Mouse (Mus musculus) midbrain, postnatal 0 days (tissue): ENCODE results near the gene Sult6b2. TPM values are rescaled to one million over a fixed set of nuclear protein-coding genes. Genes with fewer than 3 reads are reported as not detected.

Experiments used
- ATAC-seq: fragments of 200-750 bp; cut with Nextera tagmentation; 2 replicates; pipeline ENCODE4 v1.8.0; 2017; ENCODE audit warnings: moderate number of reproducible peaks, mild to moderate bottlenecking, moderate TSS enrichment, moderate library complexity; ENCODE audit not compliant: low FRiP score
- DNase-seq: peaks from one replicate; pipeline ENCODE4 v3.0.0-alpha.2; 2015; ENCODE audit warnings: low spot score
- H3K27ac ChIP-seq: fragments of 300-500 bp; sonication (generic); 2 replicates; pipeline ENCODE4 v1.5.1; 2014; ENCODE audit warnings: low read depth, mild to moderate bottlenecking, low read length, mixed read lengths
- H3K27me3 ChIP-seq: fragments of 300-500 bp; sonication (generic); 2 replicates; pipeline ENCODE4 v1.6.1; 2014; ENCODE audit warnings: low read length, control low read depth, mixed read lengths; ENCODE audit not compliant: insufficient read depth
- H3K36me3 ChIP-seq: fragments of 300-500 bp; sonication (generic); 2 replicates; pipeline ENCODE4 v1.6.1; 2014; ENCODE audit warnings: low read length, control low read depth, mixed read lengths; ENCODE audit not compliant: insufficient read depth
- H3K4me1 ChIP-seq: fragments of 300-500 bp; sonication (generic); 2 replicates; pipeline ENCODE4 v1.6.1; 2014; ENCODE audit warnings: mild to moderate bottlenecking, control low read depth, antibody characterized with exemption, low read length, mixed read lengths; ENCODE audit not compliant: insufficient read depth
- H3K4me2 ChIP-seq: fragments of 300-500 bp; sonication (generic); 2 replicates; pipeline ENCODE4 v1.6.1; 2014; ENCODE audit warnings: low read depth, mild to moderate bottlenecking, low read length, mixed read lengths; ENCODE audit not compliant: poor library complexity, severe bottlenecking
- H3K4me3 ChIP-seq: fragments of 300-500 bp; sonication (generic); 2 replicates; pipeline ENCODE4 v1.5.1; 2014; ENCODE audit warnings: low read depth, mild to moderate bottlenecking, low read length, moderate library complexity
- H3K9ac ChIP-seq: fragments of 300-500 bp; sonication (generic); replicated peaks from 2 replicates; pipeline ENCODE4 v1.6.1; 2014; ENCODE audit warnings: mild to moderate bottlenecking, low read length, moderate library complexity, mixed read lengths; ENCODE audit not compliant: poor library complexity, severe bottlenecking
- H3K9me3 ChIP-seq: fragments of 300-500 bp; sonication (generic); 2 replicates; pipeline ENCODE4 v1.6.1; 2016; ENCODE audit warnings: low read length, control low read depth
- CTCF ChIP-seq: IDR thresholded peaks from 2 replicates; pipeline ENCODE4 v1.5.1; 2016; ENCODE audit warnings: antibody characterized with exemption, mild to moderate bottlenecking
- WGBS: fragments of 180-500 bp; shearing (Covaris S2); extraction: QIAGEN DNeasy Blood & Tissue Kit; methylation state at CpG from one replicate; pipeline ENCODE4 v1.1.7; 2014; 5-methylcytosine and 5-hydroxymethylcytosine counted together
- polyA plus RNA-seq: library from polyadenylated mRNA; unstranded; fragments of >200 nt; fragmentation: Nextera tagmentation; extraction: Ambion mirVana; gene quantifications from 2 replicates; pipeline ENCODE4 v1.2.1, GENCODE M21; 2015
- total RNA-seq: library from RNA; depleted of rRNA; stranded (reverse); fragments of >200 nt; gene quantifications from 2 replicates; pipeline ENCODE4 v1.2.3, GENCODE M21; 2014

Gene Sult6b2
- total and polyA plus RNA-seq, 2 experiments from 2014 or later, result 0.33 TPM; not detected in 1

GRCm38 (mm10) chr6:142779812-142780573, 24.3 kb downstream of the Sult6b2 start:
- ATAC-seq (0 out of 2 replicates have a peak, but pooled peaks have one; percentile 3), DNase-seq (no peak)
- no peak for TF ChIP-seq CTCF
- Histone ChIP-seq H3K9ac (no peak overlapping the region), H3K4me1 (no peaks in the 10 kb centered on the region), H3K27ac (no peak overlapping the region), H3K27me3 (no peaks in the 10 kb centered on the region), H3K36me3 (peaks cover 5% of the 10 kb centered on the region; the same call in 1 of the 2 replicates), H3K9me3 (no peaks in the 10 kb centered on the region), H3K4me2 (no peak overlapping the region), H3K4me3 (no peak overlapping the region)
- WGBS, result 52% methylated on average over 14 of the region's 14 CpGs

GRCm38 (mm10) chr6:142779045-142779811, 25.1 kb downstream of the Sult6b2 start:
- TF ChIP-seq CTCF, result peak; percentile 87
- H3K27ac ChIP-seq, result no peak overlapping the region
- ATAC-seq, result peak; percentile 70; the same call in 1 of the 2 replicates

GRCm38 (mm10) chr6:142776935-142777334, 27.4 kb downstream of the Sult6b2 start:
- Histone ChIP-seq H3K4me2 (no peak overlapping the region), H3K27ac (no peak overlapping the region), H3K9me3 (no peaks in the 10 kb centered on the region), H3K4me3 (no peak overlapping the region), H3K9ac (no peak overlapping the region; the same call in 1 of the 2 replicates), H3K27me3 (no peaks in the 10 kb centered on the region), H3K36me3 (peaks cover 28% of the 10 kb centered on the region), H3K4me1 (no peaks in the 10 kb centered on the region)
- TF ChIP-seq CTCF, result no peak
- ATAC-seq (no peak), DNase-seq (no peak)
- 84% methylated on average over 4 of the region's 4 CpGs for WGBS

More at GRCm38 (mm10) chr6:142779045-142779811, 25.1 kb downstream of the Sult6b2 start:
- 48% methylated on average over 11 of the region's 11 CpGs for WGBS
- Histone ChIP-seq H3K4me2 (no peak overlapping the region), H3K36me3 (peaks cover 10% of the 10 kb centered on the region; the same call in 1 of the 2 replicates), H3K9me3 (no peaks in the 10 kb centered on the region), H3K9ac (no peak overlapping the region), H3K27me3 (no peaks in the 10 kb centered on the region), H3K4me3 (no peak overlapping the region), H3K4me1 (no peaks in the 10 kb centered on the region)
- DNase-seq, result peak; percentile 87

- Histone ChIP-seq H3K4me1 (no peaks in the 10 kb centered on the region), H3K27ac (no peak overlapping the region), H3K9ac (no peak overlapping the region), H3K27me3 (no peaks in the 10 kb centered on the region), H3K36me3 (peaks cover 41% of the 10 kb centered on the region), H3K4me3 (no peak overlapping the region), H3K9me3 (no peaks in the 10 kb centered on the region), H3K4me2 (no peak overlapping the region)
- TF ChIP-seq CTCF, result peak; percentile 47
- peak; percentile 50; the same call in 1 of the 2 replicates for ATAC-seq
- no peak for DNase-seq
- WGBS, result 93% methylated on average over 5 of the region's 5 CpGs
These were observed 30.7 kb downstream of the Sult6b2 start for GRCm38 (mm10) chr6:142773566-142773965.

- Histone ChIP-seq H3K4me3 (no peak overlapping the region), H3K9me3 (no peaks in the 10 kb centered on the region), H3K27ac (no peak overlapping the region), H3K36me3 (peaks cover 60% of the 10 kb centered on the region), H3K27me3 (no peaks in the 10 kb centered on the region), H3K9ac (no peak overlapping the region), H3K4me2 (no peak overlapping the region), H3K4me1 (no peaks in the 10 kb centered on the region)
- WGBS, result 94% methylated on average over 4 of the region's 4 CpGs
- DNase-seq (no peak), ATAC-seq (no peak)
- TF ChIP-seq CTCF, result no peak
These were observed 32.7 kb downstream of the Sult6b2 start for GRCm38 (mm10) chr6:142771643-142772042.

- no peak for ATAC-seq
- TF ChIP-seq CTCF, result no peak
- 94% methylated on average over 3 of the region's 3 CpGs for WGBS
- no peaks in the 10 kb centered on the region for H3K9me3 ChIP-seq
- DNase-seq, result no peak
- no peaks in the 10 kb centered on the region for H3K4me1 ChIP-seq
- no peaks in the 10 kb centered on the region for H3K27me3 ChIP-seq
- no peak overlapping the region for H3K4me2 ChIP-seq
- no peak overlapping the region for H3K9ac ChIP-seq
- peaks cover 70% of the 10 kb centered on the region for H3K36me3 ChIP-seq
- no peak overlapping the region for H3K27ac ChIP-seq
- H3K4me3 ChIP-seq, result no peak overlapping the region
These were observed 34.4 kb downstream of the Sult6b2 start for GRCm38 (mm10) chr6:142769896-142770295.
